Mouse (Mus musculus) telencephalon, adult 2 months (tissue): ENCODE measurements around the gene Tcf7l1.

Experiments used
- DNase-seq: peaks from one replicate; pipeline ENCODE4 v3.0.0-alpha.2; 2011; ENCODE audit warnings: low read depth, low spot score

The Tcf7l1 gene

GRCm38 (mm10) chr6:72593011-72593803 lies 195.8 kb downstream of the Tcf7l1 start:
- no peak for DNase-seq

GRCm38 (mm10) chr6:72590111-72590510 lies 198.9 kb downstream of the Tcf7l1 start:
- no peak for DNase-seq

GRCm38 (mm10) chr6:72588307-72588706 lies 200.7 kb downstream of the Tcf7l1 start:
- DNase-seq: no peak

- DNase-seq: no peak
Measured at GRCm38 (mm10) chr6:72586701-72587100, 202.4 kb downstream of the Tcf7l1 start.

GRCm38 (mm10) chr6:72584154-72584553 lies 204.9 kb downstream of the Tcf7l1 start:
- no peak for DNase-seq

- no peak for DNase-seq
Measured at GRCm38 (mm10) chr6:72583211-72583839, 205.7 kb downstream of the Tcf7l1 start.

GRCm38 (mm10) chr6:72581625-72582382 lies 207.2 kb downstream of the Tcf7l1 start:
- DNase-seq: no peak
